Mouse (Mus musculus): ENCODE measurements around the gene Kif5a. TPM values are rescaled to one million over a fixed set of nuclear protein-coding genes. Genes with fewer than 3 reads are reported as not detected.
"Not testable (repeated sequence)": the region's sequence is repeated elsewhere in the genome, so short reads cannot be mapped to it uniquely, and the experiment has no call there.

Kif5a gene
- polyA plus RNA-seq, 1 experiment: 378 TPM

GRCm38 (mm10) chr10:127197505-127198110 is 65.5 kb downstream of the Kif5a start:
- no peak overlapping the region for H3K27ac ChIP-seq (ENCODE audit: insufficient read depth, low read length)
- no peak for TF ChIP-seq POLR2A (IDR thresholded peaks at IDR 0.05; ENCODE audit: borderline replicate concordance, insufficient read depth, low read length)
- TF ChIP-seq CTCF (IDR thresholded peaks at IDR 0.05; ENCODE audit: borderline replicate concordance, insufficient read depth, low read depth, low read length): no peak
- H3K4me3 ChIP-seq (replicated peaks; ENCODE audit: insufficient read depth, low read depth, low read length): no peak overlapping the region
- no peaks in the 10 kb centered on the region for H3K27me3 ChIP-seq (ENCODE audit: control insufficient read depth, insufficient read depth, low read length)
- DNase-seq: no peak
- peaks cover 6% of the 10 kb centered on the region for H3K4me1 ChIP-seq (ENCODE audit: control insufficient read depth, insufficient read depth, low read length)
- WGBS: 83% methylated on average over 11 of the region's 11 CpGs

- Histone ChIP-seq H3K27ac (ENCODE audit: insufficient read depth, low read length) (no peak overlapping the region), H3K4me3 (replicated peaks; ENCODE audit: insufficient read depth, low read depth, low read length) (no peak overlapping the region), H3K27me3 (ENCODE audit: control insufficient read depth, insufficient read depth, low read length) (no peaks in the 10 kb centered on the region), H3K4me1 (ENCODE audit: control insufficient read depth, insufficient read depth, low read length) (peaks cover 6% of the 10 kb centered on the region)
- peak in 1 of 2 experiments; percentile 11 for DNase-seq
- no peak for TF ChIP-seq POLR2A (IDR thresholded peaks at IDR 0.05; ENCODE audit: borderline replicate concordance, insufficient read depth, low read length)
- 84% methylated on average over 8 of the region's 8 CpGs for WGBS
Measured at GRCm38 (mm10) chr10:127197104-127197503, 66.0 kb downstream of the Kif5a start.

GRCm38 (mm10) chr10:127196392-127196791 is 66.8 kb downstream of the Kif5a start:
- 5% methylated on average over 5 of the region's 5 CpGs for WGBS
- peak overlapping the region; percentile 99 for H3K4me3 ChIP-seq (replicated peaks; ENCODE audit: insufficient read depth, low read depth, low read length)
- peak overlapping the region; percentile 98 for H3K27ac ChIP-seq (ENCODE audit: insufficient read depth, low read length)
- H3K27me3 ChIP-seq (ENCODE audit: control insufficient read depth, insufficient read depth, low read length): no peaks in the 10 kb centered on the region
- H3K4me1 ChIP-seq (ENCODE audit: control insufficient read depth, insufficient read depth, low read length): peaks cover 6% of the 10 kb centered on the region
- TF ChIP-seq CTCF (IDR thresholded peaks at IDR 0.05; ENCODE audit: borderline replicate concordance, insufficient read depth, low read depth, low read length) (no peak), POLR2A (IDR thresholded peaks at IDR 0.05; ENCODE audit: borderline replicate concordance, insufficient read depth, low read length) (no peak; the same call in 1 of the 2 replicates)
- DNase-seq: peak; percentile 65 to 75

- H3K4me1 ChIP-seq (ENCODE audit: control insufficient read depth, insufficient read depth, low read length): peaks cover 6% of the 10 kb centered on the region
- DNase-seq: peak; percentile 67 to 70
- TF ChIP-seq CTCF (IDR thresholded peaks at IDR 0.05; ENCODE audit: borderline replicate concordance, insufficient read depth, low read depth, low read length): no peak
- TF ChIP-seq POLR2A (IDR thresholded peaks at IDR 0.05; ENCODE audit: borderline replicate concordance, insufficient read depth, low read length): 0 out of 2 replicates have a peak, but pooled peaks have one; percentile 13
- H3K27ac ChIP-seq (ENCODE audit: insufficient read depth, low read length): peak within 1 kb of the TSS; percentile 98
- peak within 1 kb of the TSS; percentile 99 for H3K4me3 ChIP-seq (replicated peaks; ENCODE audit: insufficient read depth, low read depth, low read length)
- 1% methylated on average over 46 of the region's 47 CpGs for WGBS
- H3K27me3 ChIP-seq (ENCODE audit: control insufficient read depth, insufficient read depth, low read length): no peaks in the 10 kb centered on the region
Measured at GRCm38 (mm10) chr10:127195328-127196129, 67.6 kb downstream of the Kif5a start, which contains the start of gene Dtx3. Gene Dtx3, minus strand, starts transcription at chr10:127195728.

- 17% methylated on average over 22 of the region's 22 CpGs for WGBS
- Histone ChIP-seq H3K4me1 (ENCODE audit: control insufficient read depth, insufficient read depth, low read length) (peaks cover 6% of the 10 kb centered on the region), H3K27ac (ENCODE audit: insufficient read depth, low read length) (peak overlapping the region; percentile 86), H3K27me3 (ENCODE audit: control insufficient read depth, insufficient read depth, low read length) (no peaks in the 10 kb centered on the region), H3K4me3 (replicated peaks; ENCODE audit: insufficient read depth, low read depth, low read length) (peak overlapping the region; percentile 99)
- TF ChIP-seq POLR2A (IDR thresholded peaks at IDR 0.05; ENCODE audit: borderline replicate concordance, insufficient read depth, low read length) (0 out of 2 replicates have a peak, but pooled peaks have one; percentile 23), CTCF (IDR thresholded peaks at IDR 0.05; ENCODE audit: borderline replicate concordance, insufficient read depth, low read depth, low read length) (no peak)
- DNase-seq: peak; percentile 76 to 78
Measured at GRCm38 (mm10) chr10:127194428-127195327, 68.5 kb downstream of the Kif5a start.

- Histone ChIP-seq H3K27ac (ENCODE audit: insufficient read depth, low read length) (no peak overlapping the region), H3K27me3 (ENCODE audit: control insufficient read depth, insufficient read depth, low read length) (no peaks in the 10 kb centered on the region), H3K4me1 (ENCODE audit: control insufficient read depth, insufficient read depth, low read length) (peaks cover 6% of the 10 kb centered on the region), H3K4me3 (replicated peaks; ENCODE audit: insufficient read depth, low read depth, low read length) (no peak overlapping the region)
- DNase-seq: no peak
- TF ChIP-seq POLR2A (IDR thresholded peaks at IDR 0.05; ENCODE audit: borderline replicate concordance, insufficient read depth, low read length): no peak
- 88% methylated on average over 9 of the region's 9 CpGs for WGBS
Measured at GRCm38 (mm10) chr10:127193011-127193410, 70.1 kb downstream of the Kif5a start.

GRCm38 (mm10) chr10:127192057-127192328 is 71.2 kb downstream of the Kif5a start:
- DNase-seq; H3K4me3 ChIP-seq (replicated peaks; ENCODE audit: insufficient read depth, low read depth, low read length); H3K27ac ChIP-seq (ENCODE audit: insufficient read depth, low read length); H3K4me1 ChIP-seq (ENCODE audit: control insufficient read depth, insufficient read depth, low read length); H3K27me3 ChIP-seq (ENCODE audit: control insufficient read depth, insufficient read depth, low read length): not testable (repeated sequence)
- WGBS: 82% methylated on average over 1 of the region's 1 CpGs

Data from cerebellum, adult 2 months (tissue).